Mouse (Mus musculus) thymus, adult 2 months (tissue): ENCODE data around the gene Strip2.

Experiments used
- CTCF ChIP-seq: fragments of 200-500 bp; IDR thresholded peaks from 2 replicates; pipeline ENCODE4 v1.5.1; 2012; ENCODE audit warnings: mild to moderate bottlenecking, control low read depth, low read length, moderate library complexity, borderline replicate concordance; ENCODE audit not compliant: control insufficient read depth, poor library complexity, insufficient read depth; ENCODE audit errors: extremely low read depth
- POLR2A ChIP-seq: fragments of 200-500 bp; IDR thresholded peaks from 2 replicates; pipeline ENCODE4 v1.6.1; 2012; ENCODE audit warnings: mild to moderate bottlenecking, low read length, control low read depth, moderate library complexity; ENCODE audit not compliant: control insufficient read depth, poor library complexity, insufficient read depth; ENCODE audit errors: extremely low read depth

GRCm38 (mm10) chr6:29875576-29875975, 41.2 kb upstream of the Strip2 start:
- TF ChIP-seq CTCF (no peak), POLR2A (no peak)
